Mouse (Mus musculus) stomach, adult 2 months (tissue): Measurements from ENCODE around the gene Adam8. TPM values are rescaled to one million over a fixed set of nuclear protein-coding genes. Genes with fewer than 3 reads are reported as not detected.

Experiments
- polyA plus RNA-seq: library from polyadenylated mRNA; depleted of rRNA; stranded (reverse); fragments of >200 nt; gene quantifications from 2 replicates; pipeline ENCODE4 v1.2.3, GENCODE M21; 2012; rRNA removed

The Adam8 gene
- polyA plus RNA-seq, result 3.8 and 6.5 TPM in 2 replicates

DNA sequence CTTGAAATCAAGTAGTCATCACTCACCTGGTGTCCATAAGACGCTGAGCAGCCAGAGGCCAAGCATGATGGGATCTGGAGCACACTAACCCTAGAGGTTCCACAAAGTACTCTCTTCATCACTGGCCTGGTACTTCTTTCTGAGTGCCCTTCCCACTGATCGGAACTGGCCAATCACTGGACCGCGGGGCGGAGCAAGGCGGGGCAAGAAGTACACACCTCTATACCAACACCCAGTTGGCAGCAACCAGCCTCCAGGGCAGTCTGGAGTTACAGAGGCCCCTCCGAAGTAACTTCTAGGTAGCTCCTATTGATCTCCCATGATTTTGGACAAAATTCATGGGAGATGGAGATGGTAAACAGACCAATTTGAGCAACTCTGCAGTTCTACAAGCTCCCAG lies at the start of gene Adam8:
Adam8 (minus strand) TSS at position 157 of the 400 bp plus-strand sequence.

DNA sequence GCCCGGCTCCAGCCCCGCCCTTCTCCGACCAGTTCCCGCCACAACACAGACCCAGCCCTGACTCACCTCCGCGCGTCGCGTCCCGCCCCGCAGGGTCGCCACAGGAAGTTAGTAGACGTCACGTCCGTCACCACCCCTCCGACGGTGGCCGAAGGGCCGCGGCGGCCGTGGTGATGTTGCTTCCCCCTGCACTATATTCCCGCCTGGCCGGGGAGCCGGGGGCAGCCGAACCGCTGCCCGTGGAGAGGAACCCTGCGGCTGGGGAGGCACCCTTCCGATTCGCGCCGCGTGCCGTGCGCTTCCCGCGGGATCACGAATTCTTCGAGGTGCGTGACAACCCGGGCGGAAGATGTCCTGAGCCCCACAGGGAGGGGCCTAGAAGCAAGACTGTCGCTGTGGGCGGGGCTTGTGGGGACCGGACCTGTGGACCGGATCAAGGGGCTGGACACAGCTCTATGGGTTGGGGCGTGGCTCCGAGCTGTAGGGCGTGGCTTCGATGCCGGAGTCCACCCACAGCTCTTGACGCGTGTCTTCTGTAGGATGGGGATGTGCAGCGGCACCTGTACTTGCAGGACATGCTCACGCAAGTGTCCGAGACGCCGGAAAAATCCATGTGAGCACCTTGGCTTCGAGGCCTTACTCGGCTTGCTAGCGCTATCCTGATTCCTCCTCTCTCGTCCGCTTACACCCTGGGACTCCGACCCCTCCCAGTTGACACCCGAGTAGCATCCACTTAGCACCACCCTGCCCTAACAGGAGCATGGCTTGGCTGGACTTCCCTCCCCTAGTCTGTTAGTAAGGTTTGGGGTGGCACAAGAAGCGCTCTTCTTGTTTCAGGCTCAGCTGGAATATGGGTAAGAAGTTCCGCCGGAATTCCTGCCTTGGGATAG lies 44.2 kb upstream of the Adam8 start, which contains the start of the genes Zfp511 and Tubgcp2:
Zfp511 (plus strand) TSS at position 111 of the 890 bp plus-strand sequence.
Tubgcp2 (minus strand) TSS at position 389 of the 890 bp plus-strand sequence.

DNA sequence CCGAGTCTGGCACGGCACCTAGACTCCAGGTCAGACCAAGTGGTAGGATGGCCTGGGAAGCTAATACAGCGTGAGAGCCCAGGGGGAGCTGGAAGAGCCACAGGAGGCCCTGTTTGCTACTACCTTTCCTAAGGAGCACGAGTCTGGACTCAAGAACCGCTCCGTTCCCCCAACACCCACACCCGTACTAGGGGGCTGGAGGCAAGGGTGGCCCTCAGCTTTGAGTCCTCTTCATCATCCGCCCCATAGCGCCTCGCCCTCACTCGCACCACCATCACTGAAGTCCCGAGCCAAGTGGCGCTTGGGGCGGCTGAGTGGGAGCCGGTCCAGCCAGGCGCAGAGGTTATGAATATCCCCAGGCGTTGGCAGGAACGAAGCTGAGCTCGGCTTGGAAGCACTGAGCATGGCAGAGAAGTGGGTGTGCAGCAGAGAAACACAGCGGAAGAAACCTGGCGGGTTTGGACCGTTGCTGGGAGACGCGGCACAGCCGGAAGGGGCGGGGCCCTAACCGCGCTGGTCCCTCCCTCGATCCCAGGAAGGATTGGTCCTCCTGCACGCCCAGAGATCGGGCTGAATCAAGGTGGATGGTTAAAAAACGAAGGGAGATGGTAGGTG lies 14.0 kb downstream of the Adam8 start, which contains the start of gene 6430531B16Rik:
6430531B16Rik (minus strand) TSS at position 478 of the 615 bp plus-strand sequence.

DNA sequence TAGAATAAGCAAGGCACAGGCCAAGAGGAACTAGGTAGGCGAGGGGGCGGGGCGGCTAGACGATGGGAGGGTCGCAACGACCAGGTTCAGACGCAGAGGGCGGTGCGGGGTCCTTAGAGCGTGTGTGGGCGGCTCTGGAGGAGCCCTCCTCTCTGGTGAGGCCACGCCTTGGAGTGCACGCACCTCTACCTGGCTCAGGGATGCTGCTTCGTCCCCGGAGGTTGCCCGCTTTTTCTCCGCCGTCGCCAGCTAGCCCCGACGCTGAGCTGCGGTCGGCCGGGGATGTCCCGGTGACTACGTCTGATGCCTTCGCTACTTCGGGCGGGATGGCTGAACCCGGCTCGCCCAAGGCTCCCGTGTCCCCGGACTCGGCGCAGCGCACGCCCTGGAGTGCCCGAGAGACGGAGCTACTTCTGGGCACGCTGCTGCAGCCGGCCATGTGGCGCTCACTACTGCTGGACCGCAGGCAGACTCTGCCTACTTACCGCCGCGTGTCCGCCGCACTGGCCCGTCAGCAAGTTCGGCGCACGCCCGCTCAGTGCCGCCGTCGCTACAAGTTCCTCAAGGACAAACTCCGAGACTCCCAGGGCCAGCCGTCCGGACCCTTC lies 48.6 kb downstream of the Adam8 start, which contains the start of gene Utf1:
Utf1 (plus strand) TSS at position 116 of the 608 bp plus-strand sequence.

Other genes with a start within 250 kb of the Adam8 start
- 0.53 and 0.76 TPM in 2 replicates for gene Adgra1, start 158.4 kb downstream of the Adam8 start, polyA plus RNA-seq
- 0.08 and 0.10 TPM in 2 replicates for gene Kndc1, start 97.9 kb downstream of the Adam8 start, polyA plus RNA-seq
- gene Utf1, start 48.8 kb downstream of the Adam8 start, polyA plus RNA-seq, result 0.13 TPM in 1 of 2 replicates, not detected in the other
- gene 6430531B16Rik, start 13.8 kb downstream of the Adam8 start, polyA plus RNA-seq, result 0.19 TPM in 1 of 2 replicates, not detected in the other
- gene Zfp511, start 43.8 kb upstream of the Adam8 start, polyA plus RNA-seq, result 26.5 and 83.0 TPM in 2 replicates
- 4.4 and 5.4 TPM in 2 replicates for gene Tubgcp2, start 44.1 kb upstream of the Adam8 start, polyA plus RNA-seq
- gene Msx3, start 56.5 kb upstream of the Adam8 start, polyA plus RNA-seq, result 0.02 and 0.23 TPM in 2 replicates
- 1.3 and 1.5 TPM in 2 replicates for gene Caly, start 90.0 kb upstream of the Adam8 start, polyA plus RNA-seq
- 2.4 and 4.5 TPM in 2 replicates for gene Prap1, start 100.8 kb upstream of the Adam8 start, polyA plus RNA-seq
- gene Fuom, start 109.9 kb upstream of the Adam8 start, polyA plus RNA-seq, result 27.3 and 41.5 TPM in 2 replicates
- gene Paox, start 123.2 kb upstream of the Adam8 start, polyA plus RNA-seq, result 9.9 and 10.1 TPM in 2 replicates
- 30.1 and 31.6 TPM in 2 replicates for gene Echs1, start 123.9 kb upstream of the Adam8 start, polyA plus RNA-seq
- 7.8 and 13.6 TPM in 2 replicates for gene Mtg1, start 145.0 kb upstream of the Adam8 start, polyA plus RNA-seq
- 0.20 and 1.9 TPM in 2 replicates for gene Sprn, start 162.3 kb upstream of the Adam8 start, polyA plus RNA-seq
- not detected in 2 replicates for gene Olfr522, start 172.2 kb upstream of the Adam8 start, polyA plus RNA-seq
- not detected in 2 replicates for gene Olfr523, start 180.7 kb upstream of the Adam8 start, polyA plus RNA-seq
- gene Olfr524, start 213.4 kb upstream of the Adam8 start, polyA plus RNA-seq, result not detected in 2 replicates
- 0.13 and 0.28 TPM in 2 replicates for gene Cd163l1, start 225.7 kb upstream of the Adam8 start, polyA plus RNA-seq